Mouse (Mus musculus): Measurements from ENCODE around the gene Fam135a. TPM values are rescaled to one million over a fixed set of nuclear protein-coding genes. Genes with fewer than 3 reads are reported as not detected.
"Not testable (repeated sequence)": the region's sequence is repeated elsewhere in the genome, so short reads cannot be mapped to it uniquely, and the experiment has no call there.

Gene Fam135a
- polyA plus RNA-seq, 1 experiment from 2014 or later: 31.3 TPM

- no peaks in the 10 kb centered on the region for H3K4me1 ChIP-seq (replicated peaks)
- ATAC-seq (ENCODE audit: low FRiP score): no peak
- H3K4me3 ChIP-seq: no peak overlapping the region
- H3K36me3 ChIP-seq: peaks cover 41% of the 10 kb centered on the region
- 95% methylated on average over 4 of the region's 4 CpGs for WGBS
- no peak overlapping the region for H3K4me2 ChIP-seq
- no peaks in the 10 kb centered on the region for H3K9me3 ChIP-seq
- H3K27ac ChIP-seq: no peak overlapping the region
- no peaks in the 10 kb centered on the region for H3K27me3 ChIP-seq
- H3K9ac ChIP-seq: no peak overlapping the region
These were observed 104.7 kb downstream of the Fam135a start for GRCm38 (mm10) chr1:23995420-23995819.

- 93% methylated on average over 3 of the region's 3 CpGs for WGBS
- H3K4me1 ChIP-seq (replicated peaks): no peaks in the 10 kb centered on the region
- ATAC-seq (ENCODE audit: low FRiP score): no peak
These were observed 117.0 kb downstream of the Fam135a start for GRCm38 (mm10) chr1:23983118-23983517.

GRCm38 (mm10) chr1:23978281-23978680 lies 121.9 kb downstream of the Fam135a start:
- Histone ChIP-seq H3K9me3 (no peaks in the 10 kb centered on the region), H3K27ac (no peak overlapping the region), H3K9ac (no peak overlapping the region), H3K27me3 (no peaks in the 10 kb centered on the region), H3K4me3 (no peak overlapping the region), H3K4me2 (no peak overlapping the region), H3K36me3 (no peaks in the 10 kb centered on the region), H3K4me1 (replicated peaks) (no peaks in the 10 kb centered on the region)
- ATAC-seq (ENCODE audit: low FRiP score): no peak
- WGBS: 91% methylated on average over 6 of the region's 6 CpGs

More at GRCm38 (mm10) chr1:23983118-23983517, 117.0 kb downstream of the Fam135a start:
- H3K36me3 ChIP-seq: no peaks in the 10 kb centered on the region
- H3K9me3 ChIP-seq: no peaks in the 10 kb centered on the region
- H3K9ac ChIP-seq: no peak overlapping the region
- H3K27me3 ChIP-seq: no peaks in the 10 kb centered on the region
- H3K4me3 ChIP-seq: no peak overlapping the region
- H3K27ac ChIP-seq: no peak overlapping the region
- H3K4me2 ChIP-seq: no peak overlapping the region

- H3K4me2 ChIP-seq; H3K27me3 ChIP-seq; H3K4me1 ChIP-seq (replicated peaks); H3K9ac ChIP-seq; H3K4me3 ChIP-seq; H3K27ac ChIP-seq; H3K36me3 ChIP-seq; H3K9me3 ChIP-seq; ATAC-seq (ENCODE audit: low FRiP score): not testable (repeated sequence)
- WGBS: 85% methylated on average over 4 of the region's 4 CpGs
These were observed 129.0 kb downstream of the Fam135a start for GRCm38 (mm10) chr1:23971159-23971558.

GRCm38 (mm10) chr1:23968027-23968725 lies 132.0 kb downstream of the Fam135a start:
- H3K4me1 ChIP-seq (replicated peaks): no peaks in the 10 kb centered on the region
- no peaks in the 10 kb centered on the region for H3K27me3 ChIP-seq
- 91% methylated on average over 9 of the region's 9 CpGs for WGBS
- no peak overlapping the region for H3K27ac ChIP-seq
- H3K9me3 ChIP-seq: no peaks in the 10 kb centered on the region
- no peak overlapping the region for H3K9ac ChIP-seq
- no peaks in the 10 kb centered on the region for H3K36me3 ChIP-seq
- ATAC-seq (ENCODE audit: low FRiP score): no peak
- no peak overlapping the region for H3K4me3 ChIP-seq
- no peak overlapping the region for H3K4me2 ChIP-seq

- H3K4me3 ChIP-seq: no peak overlapping the region
- ATAC-seq (ENCODE audit: low FRiP score): no peak
- 81% methylated on average over 1 of the region's 1 CpGs for WGBS
These were observed 133.9 kb downstream of the Fam135a start for GRCm38 (mm10) chr1:23966226-23966625.

More at GRCm38 (mm10) chr1:23966226-23966625, 133.9 kb downstream of the Fam135a start:
- no peak overlapping the region for H3K9ac ChIP-seq
- H3K4me1 ChIP-seq (replicated peaks): no peaks in the 10 kb centered on the region
- H3K36me3 ChIP-seq: no peaks in the 10 kb centered on the region
- H3K9me3 ChIP-seq: no peaks in the 10 kb centered on the region
- H3K27me3 ChIP-seq: no peaks in the 10 kb centered on the region
- no peak overlapping the region for H3K4me2 ChIP-seq
- H3K27ac ChIP-seq: no peak overlapping the region

Other genes starting within 250 kb of the Fam135a start
- 75.1 and 77.3 TPM in 2 replicates for gene Smap1, start 178.0 kb downstream of the Fam135a start, polyA plus RNA-seq (2015; fragmentation: Nextera tagmentation; extraction: Ambion mirVana)
- gene Sdhaf4, start 94.7 kb downstream of the Fam135a start, polyA plus RNA-seq (2015; fragmentation: Nextera tagmentation; extraction: Ambion mirVana): 105 and 109 TPM in 2 replicates
- gene Col9a1, start 77.3 kb upstream of the Fam135a start, polyA plus RNA-seq (2015; fragmentation: Nextera tagmentation; extraction: Ambion mirVana): 5.9 and 13.1 TPM in 2 replicates